Mouse (Mus musculus) stomach, embryonic 16.5 days (tissue): ENCODE results near the gene Aloxe3. TPM values are rescaled to one million over a fixed set of nuclear protein-coding genes. Genes with fewer than 3 reads are reported as not detected.
"Not testable (repeated sequence)": the region's sequence is repeated elsewhere in the genome, so short reads cannot be mapped to it uniquely, and the experiment has no call there.

ENCODE experiments used
- ATAC-seq: fragments of 200-750 bp; cut with Nextera tagmentation; 2 replicates; pipeline ENCODE4 v1.8.0; 2017; ENCODE audit warnings: moderate number of reproducible peaks, moderate TSS enrichment; ENCODE audit not compliant: insufficient read depth, low FRiP score
- H3K27ac ChIP-seq: fragments of 300-500 bp; sonication (generic); 2 replicates; pipeline ENCODE4 v1.5.1; 2014; ENCODE audit warnings: low read length
- H3K27me3 ChIP-seq: fragments of 300-500 bp; sonication (generic); 2 replicates; pipeline ENCODE4 v1.6.1; 2014; ENCODE audit warnings: low read length, control low read depth, mixed read lengths; ENCODE audit not compliant: control insufficient read depth, insufficient read depth
- H3K36me3 ChIP-seq: fragments of 300-500 bp; sonication (generic); 2 replicates; pipeline ENCODE4 v1.6.1; 2014; ENCODE audit warnings: low read length; ENCODE audit not compliant: control insufficient read depth, insufficient read depth
- H3K4me1 ChIP-seq: fragments of 300-500 bp; sonication (generic); 2 replicates; pipeline ENCODE4 v1.6.1; 2014; ENCODE audit warnings: low read length, control low read depth, mixed read lengths; ENCODE audit not compliant: control insufficient read depth, insufficient read depth
- H3K4me2 ChIP-seq: fragments of 300-500 bp; sonication (generic); 2 replicates; pipeline ENCODE4 v1.6.1; 2014; ENCODE audit warnings: low read depth, low read length, mixed read lengths
- H3K4me3 ChIP-seq: fragments of 300-500 bp; sonication (generic); replicated peaks from 2 replicates; pipeline ENCODE4 v1.5.1; 2014; ENCODE audit warnings: mild to moderate bottlenecking, low read length
- H3K9ac ChIP-seq: fragments of 300-500 bp; sonication (generic); 2 replicates; pipeline ENCODE4 v1.6.1; 2014; ENCODE audit warnings: low read length
- H3K9me3 ChIP-seq: fragments of 300-500 bp; sonication (generic); replicated peaks from 2 replicates; pipeline ENCODE4 v1.6.1; 2016; ENCODE audit warnings: low read length, control low read depth; ENCODE audit not compliant: control insufficient read depth
- WGBS: fragments of 180-500 bp; shearing (Covaris S2); extraction: QIAGEN DNeasy Blood & Tissue Kit; methylation state at CpG from one replicate; pipeline ENCODE4 v1.1.7; 2014; 5-methylcytosine and 5-hydroxymethylcytosine counted together
- polyA plus RNA-seq: library from polyadenylated mRNA; unstranded; fragments of >200 nt; fragmentation: Nextera tagmentation; extraction: Ambion mirVana; gene quantifications from 2 replicates; pipeline ENCODE4 v1.2.1, GENCODE M21; 2015

Aloxe3 gene
- polyA plus RNA-seq, 1 experiment from 2014 or later = 2.0 TPM

DNA sequence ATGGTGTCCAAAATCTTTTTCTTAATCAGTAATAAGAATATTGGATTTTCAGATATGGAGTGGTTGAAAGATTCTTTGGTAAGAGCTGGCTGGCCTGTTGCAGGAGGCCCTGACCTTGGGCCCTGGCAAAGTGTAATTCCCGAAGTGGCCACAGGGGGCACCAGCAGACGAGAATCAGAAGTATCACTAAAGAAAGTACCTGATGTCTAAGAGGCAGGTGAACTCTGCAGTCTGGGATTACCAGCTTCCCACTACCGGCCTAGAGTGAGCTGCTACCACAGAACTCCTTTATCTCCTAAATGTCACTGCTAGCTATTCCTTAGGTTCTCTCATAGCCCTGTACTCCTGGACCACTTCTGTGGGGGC is 33.3 kb upstream of the Aloxe3 start:
- Histone ChIP-seq H3K27me3 (no peaks in the 10 kb centered on the region), H3K4me2 (no peak overlapping the region), H3K4me3 (no peak overlapping the region), H3K4me1 (peaks cover 26% of the 10 kb centered on the region), H3K9ac (no peak overlapping the region), H3K27ac (0 out of 2 replicates have a peak overlapping the region, but pooled peaks have one; percentile 19), H3K36me3 (peaks cover 4% of the 10 kb centered on the region; the same call in 1 of the 2 replicates), H3K9me3 (no peaks in the 10 kb centered on the region)
- WGBS = 2% methylated on average over 3 of the region's 3 CpGs
- ATAC-seq = no peak

DNA sequence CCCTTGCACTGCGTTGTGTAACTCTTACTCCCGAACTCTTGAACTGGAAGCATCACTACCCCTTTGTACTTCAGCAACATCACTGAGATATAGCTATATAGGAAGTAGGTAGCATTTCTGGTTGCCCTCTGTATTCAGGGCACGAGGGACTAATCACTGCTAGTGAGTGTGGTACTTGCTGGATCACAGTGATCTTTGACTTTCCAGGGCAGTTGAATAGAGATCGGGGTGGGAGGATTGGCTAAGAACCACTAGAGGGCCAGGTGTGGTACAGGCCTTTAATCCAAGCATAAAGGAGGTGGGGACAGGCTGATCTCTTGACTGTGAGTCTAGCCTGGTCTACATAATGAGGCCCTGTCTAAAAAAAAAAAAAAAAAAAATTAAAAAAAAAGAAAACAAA is 32.8 kb upstream of the Aloxe3 start:
- Histone ChIP-seq H3K9me3 (no peaks in the 10 kb centered on the region), H3K27me3 (no peaks in the 10 kb centered on the region), H3K9ac (no peak overlapping the region), H3K36me3 (peaks cover 4% of the 10 kb centered on the region; the same call in 1 of the 2 replicates), H3K4me2 (no peak overlapping the region), H3K4me1 (peaks cover 29% of the 10 kb centered on the region), H3K4me3 (no peak overlapping the region), H3K27ac (0 out of 2 replicates have a peak overlapping the region, but pooled peaks have one; percentile 19)
- no peak for ATAC-seq
- 84% methylated on average over 4 of the region's 4 CpGs for WGBS

DNA sequence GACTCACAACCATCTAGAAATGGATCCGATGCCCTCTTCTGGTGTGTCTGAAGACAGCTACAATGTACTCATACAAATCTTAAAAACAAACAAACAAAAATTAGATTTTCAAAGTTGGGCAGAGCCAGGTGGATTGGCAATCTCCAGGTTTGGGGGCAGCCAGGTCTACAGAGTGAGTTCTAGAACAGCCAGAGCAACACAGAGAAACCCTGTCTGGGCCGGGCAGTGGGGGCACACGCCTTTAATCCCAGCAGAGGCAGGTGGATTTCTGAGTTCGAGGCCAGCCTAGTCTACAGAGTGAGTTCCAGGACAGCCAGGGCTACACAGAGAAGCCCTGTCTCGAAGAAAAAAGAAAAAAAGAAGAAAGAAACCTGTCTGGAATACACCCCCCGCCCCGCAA is 31.8 kb upstream of the Aloxe3 start:
- not testable (repeated sequence) for H3K27me3 ChIP-seq, ATAC-seq, H3K9me3 ChIP-seq, H3K36me3 ChIP-seq, H3K4me3 ChIP-seq, H3K4me2 ChIP-seq, H3K9ac ChIP-seq
- peaks cover 39% of the 10 kb centered on the region for H3K4me1 ChIP-seq
- H3K27ac ChIP-seq = peak overlapping the region; percentile 92; the same call in 1 of the 2 replicates
- WGBS = 84% methylated on average over 7 of the region's 7 CpGs

DNA sequence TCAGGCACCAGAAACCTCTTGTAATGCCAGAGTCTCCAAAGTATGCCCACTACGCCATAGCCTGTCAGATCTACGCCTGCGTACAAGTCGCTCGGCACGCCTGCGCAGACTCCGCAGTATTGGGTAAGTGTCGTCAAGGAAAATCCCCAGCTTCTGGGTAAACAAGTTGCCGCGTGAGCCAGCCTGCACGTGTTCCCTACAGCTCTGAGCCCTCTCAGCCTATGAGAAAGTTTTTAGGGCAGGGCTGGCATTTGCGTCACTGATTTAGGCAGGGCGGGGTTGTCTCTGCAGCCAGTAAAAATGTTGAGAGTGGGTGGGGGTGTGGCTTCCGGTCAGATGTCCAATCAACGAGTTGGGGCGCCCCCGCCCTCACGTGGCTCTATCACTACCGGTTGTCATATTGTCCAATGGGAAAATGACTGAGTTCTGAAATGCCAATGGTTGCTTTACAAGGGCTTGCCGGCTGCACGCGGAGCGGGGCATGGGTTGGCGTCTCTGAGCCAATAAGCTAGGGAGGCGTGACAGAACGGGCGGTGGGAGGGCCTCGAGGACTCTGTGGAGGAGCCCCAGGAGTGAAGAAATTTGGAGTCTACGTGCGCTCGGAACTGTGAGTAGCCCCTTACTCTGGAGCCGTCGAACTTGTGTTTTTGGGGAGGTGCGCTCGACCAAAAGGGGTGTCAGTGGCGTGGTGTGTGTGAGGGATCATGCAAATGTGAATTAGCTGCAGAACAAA is 30.8 kb upstream of the Aloxe3 start, which contains the start of gene Per1:
TSS of gene Per1 (plus strand) at position 521 of the 733 bp plus-strand sequence.
- peak; percentile 92 for ATAC-seq
- Histone ChIP-seq H3K36me3 (peaks cover 4% of the 10 kb centered on the region; the same call in 1 of the 2 replicates), H3K4me1 (peaks cover 41% of the 10 kb centered on the region), H3K4me2 (peak within 1 kb of the TSS; percentile 96), H3K27ac (peak within 1 kb of the TSS; percentile 96), H3K4me3 (peak within 1 kb of the TSS; percentile 57), H3K9ac (peak within 1 kb of the TSS; percentile 76), H3K27me3 (no peaks in the 10 kb centered on the region), H3K9me3 (no peaks in the 10 kb centered on the region)
- WGBS = under 1% methylated on average over 37 of the region's 37 CpGs

DNA sequence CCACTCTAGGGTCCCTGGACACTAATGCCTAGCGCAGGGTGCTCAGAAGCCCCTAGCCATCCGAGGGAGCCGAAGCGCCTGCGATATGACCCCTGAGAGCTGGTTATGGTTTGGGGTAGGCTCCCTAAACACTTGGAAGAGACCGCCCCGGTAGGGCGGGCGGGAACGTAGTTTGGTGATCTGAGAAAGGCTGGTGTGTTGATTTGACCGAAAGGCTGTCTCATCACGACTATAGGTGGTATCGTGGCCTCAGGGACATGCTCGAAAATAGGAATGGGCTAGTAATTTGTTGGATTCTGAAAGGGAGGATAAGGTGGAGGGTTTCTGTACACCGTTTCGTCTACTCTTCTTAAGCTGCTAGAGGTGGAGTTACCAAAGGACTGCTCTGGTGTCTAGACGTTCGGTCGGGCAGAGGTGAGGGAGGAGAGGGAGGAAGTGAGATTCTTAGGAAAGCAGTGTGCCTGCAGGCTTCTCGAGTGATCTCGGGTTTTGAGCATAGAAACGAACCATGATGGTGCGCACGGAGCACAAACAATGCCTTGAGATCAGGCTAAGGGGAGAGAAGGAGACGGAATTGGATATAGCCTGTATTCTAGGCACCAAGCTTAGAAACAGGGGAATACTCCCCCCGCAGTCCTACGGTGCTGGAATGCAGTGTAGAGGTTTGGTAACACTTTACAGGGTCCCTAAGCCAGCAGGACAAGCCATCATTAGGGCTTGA is 30.0 kb upstream of the Aloxe3 start:
- no peak for ATAC-seq
- Histone ChIP-seq H3K9ac (peak overlapping the region; percentile 76), H3K27me3 (no peaks in the 10 kb centered on the region), H3K36me3 (peaks cover 4% of the 10 kb centered on the region; the same call in 1 of the 2 replicates), H3K4me3 (peak overlapping the region; percentile 57), H3K9me3 (no peaks in the 10 kb centered on the region), H3K27ac (peak overlapping the region; percentile 96), H3K4me2 (peak overlapping the region; percentile 96), H3K4me1 (peaks cover 41% of the 10 kb centered on the region)
- 2% methylated on average over 27 of the region's 27 CpGs for WGBS

DNA sequence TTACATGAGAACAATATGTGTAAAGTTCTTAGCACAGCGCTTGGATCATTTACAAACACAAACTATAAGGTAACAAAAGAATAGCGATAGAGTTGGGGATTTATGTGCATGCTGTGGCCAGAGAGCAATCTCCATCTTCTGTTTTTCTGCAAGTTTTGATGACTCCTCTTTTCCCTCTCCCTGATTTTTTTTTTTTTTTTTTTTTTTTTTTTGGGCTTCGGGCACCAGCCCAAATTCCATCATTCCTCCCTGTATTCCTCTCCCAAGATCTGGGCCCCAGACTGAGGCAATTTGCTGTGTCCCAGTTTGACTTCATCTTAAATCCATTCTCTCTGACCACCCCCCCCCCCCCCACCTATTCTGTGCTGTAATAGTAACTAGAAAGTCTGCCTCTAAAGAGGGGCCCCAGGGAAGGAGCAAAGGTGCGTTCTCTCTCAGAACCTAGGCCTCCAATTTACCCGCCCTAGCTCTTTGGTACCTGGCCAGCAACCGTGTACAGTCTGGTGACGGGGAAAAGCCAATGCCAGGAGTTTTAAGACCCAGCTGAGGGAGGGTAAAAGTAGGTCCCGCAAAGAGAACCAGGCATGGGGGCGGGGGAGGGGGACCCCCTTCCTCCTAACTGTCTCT is 29.2 kb upstream of the Aloxe3 start:
- ATAC-seq = no peak
- Histone ChIP-seq H3K4me1 (peaks cover 41% of the 10 kb centered on the region), H3K27ac (peak overlapping the region; percentile 96), H3K27me3 (no peaks in the 10 kb centered on the region), H3K4me3 (peak overlapping the region; percentile 57), H3K9me3 (no peaks in the 10 kb centered on the region), H3K9ac (peak overlapping the region; percentile 76), H3K36me3 (peaks cover 10% of the 10 kb centered on the region; the same call in 1 of the 2 replicates), H3K4me2 (peak overlapping the region; percentile 96)
- 6% methylated on average over 9 of the region's 9 CpGs for WGBS

DNA sequence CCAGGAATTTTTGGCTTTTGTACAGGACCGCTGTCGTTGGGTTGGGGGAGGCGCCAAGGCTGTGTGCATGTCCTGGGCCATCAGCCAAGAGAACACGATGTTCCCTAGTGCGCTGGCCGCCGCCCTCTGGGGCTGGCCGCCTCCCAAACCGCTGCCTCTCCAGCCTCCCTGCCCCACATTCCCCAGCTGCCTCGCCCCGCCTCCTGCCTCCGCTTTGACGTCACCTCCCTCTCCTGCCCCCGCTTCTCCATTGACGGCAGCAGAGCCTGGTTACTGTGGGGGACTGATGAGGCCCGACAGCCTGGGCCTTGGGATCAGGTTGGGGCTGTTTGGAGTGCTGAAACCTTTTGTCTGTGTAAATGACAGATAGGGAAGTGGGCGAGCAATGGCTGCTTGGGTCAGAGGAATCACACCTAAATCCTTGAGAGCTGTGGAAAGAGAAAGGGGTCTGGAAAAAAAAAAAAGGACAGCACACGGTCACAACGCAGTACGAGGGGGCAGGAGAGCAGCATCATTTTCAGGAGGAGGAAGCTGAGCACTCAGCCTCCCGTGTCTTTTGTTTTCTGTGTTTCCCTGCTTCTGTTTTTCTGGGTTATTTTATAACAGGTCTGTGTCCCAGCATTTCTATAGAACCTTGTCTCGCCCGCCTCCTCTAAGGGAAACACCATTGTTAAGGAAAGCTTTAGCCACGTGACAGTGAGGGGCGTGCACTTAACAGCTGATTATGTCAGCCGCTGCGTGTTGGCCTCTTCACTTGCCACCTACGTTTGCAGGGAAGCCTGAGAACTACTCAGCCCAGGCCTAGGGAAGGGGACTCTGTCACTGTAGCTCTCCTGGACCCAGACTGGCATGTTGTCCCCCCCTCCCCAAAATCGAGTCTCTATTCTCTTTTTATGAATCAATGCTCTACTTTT is 28.5 kb upstream of the Aloxe3 start:
- WGBS = 2% methylated on average over 29 of the region's 29 CpGs
- Histone ChIP-seq H3K27ac (peak overlapping the region; percentile 96), H3K36me3 (peaks cover 17% of the 10 kb centered on the region; the same call in 1 of the 2 replicates), H3K4me3 (peak overlapping the region; percentile 57), H3K4me1 (peaks cover 41% of the 10 kb centered on the region), H3K9ac (peak overlapping the region; percentile 76), H3K9me3 (no peaks in the 10 kb centered on the region), H3K27me3 (no peaks in the 10 kb centered on the region), H3K4me2 (peak overlapping the region; percentile 96)
- peak; percentile 65 for ATAC-seq

DNA sequence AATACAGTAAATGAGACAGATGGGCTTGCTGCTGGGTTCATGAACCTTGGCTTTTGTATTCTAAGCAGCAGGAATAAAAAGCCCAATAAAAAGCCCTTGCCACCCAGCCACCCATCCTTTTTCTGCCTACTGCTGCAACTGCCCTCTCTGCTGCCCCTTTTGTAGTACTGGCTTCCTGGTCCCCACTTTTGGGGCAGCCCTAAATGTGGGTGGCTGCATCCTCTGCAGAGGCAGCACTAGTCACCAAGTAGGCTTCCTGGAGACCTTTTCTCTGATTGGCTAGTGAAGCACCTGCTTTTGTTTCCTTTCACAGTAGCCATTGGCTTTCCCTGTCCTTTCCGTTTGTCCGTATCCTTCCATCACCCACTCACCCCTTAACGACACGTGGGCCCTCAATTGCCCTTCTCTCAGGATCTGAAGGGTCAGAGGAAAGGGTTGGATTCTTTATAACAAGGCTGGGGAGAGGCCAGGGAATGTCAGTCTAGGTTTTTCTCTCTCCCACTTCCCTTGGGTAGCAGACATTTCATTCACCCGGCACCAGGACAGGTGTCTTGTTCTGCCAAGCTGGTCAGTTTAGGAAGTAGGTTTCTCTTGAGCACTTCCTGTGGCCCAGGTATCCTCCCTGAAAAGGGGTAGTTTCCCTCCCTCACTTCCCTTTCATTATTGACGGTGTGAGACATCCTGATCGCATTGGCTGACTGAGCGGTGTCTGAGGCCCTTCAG is 27.5 kb upstream of the Aloxe3 start:
- Histone ChIP-seq H3K4me1 (peaks cover 38% of the 10 kb centered on the region), H3K27ac (peak overlapping the region; percentile 96), H3K4me2 (peak overlapping the region; percentile 96), H3K27me3 (no peaks in the 10 kb centered on the region), H3K9ac (peak overlapping the region; percentile 70), H3K9me3 (no peaks in the 10 kb centered on the region), H3K36me3 (peaks cover 14% of the 10 kb centered on the region; the same call in 1 of the 2 replicates), H3K4me3 (peak overlapping the region; percentile 57)
- ATAC-seq = no peak
- 21% methylated on average over 8 of the region's 8 CpGs for WGBS
